Mouse (Mus musculus) ovary, postnatal 36 days (tissue): ENCODE measurements around the gene Nes.

ENCODE experiments used
- DNase-seq: peaks from one replicate; pipeline ENCODE4 v3.0.0; 2022; ENCODE audit warnings: low spot score, mixed read lengths

Gene Nes

DNA sequence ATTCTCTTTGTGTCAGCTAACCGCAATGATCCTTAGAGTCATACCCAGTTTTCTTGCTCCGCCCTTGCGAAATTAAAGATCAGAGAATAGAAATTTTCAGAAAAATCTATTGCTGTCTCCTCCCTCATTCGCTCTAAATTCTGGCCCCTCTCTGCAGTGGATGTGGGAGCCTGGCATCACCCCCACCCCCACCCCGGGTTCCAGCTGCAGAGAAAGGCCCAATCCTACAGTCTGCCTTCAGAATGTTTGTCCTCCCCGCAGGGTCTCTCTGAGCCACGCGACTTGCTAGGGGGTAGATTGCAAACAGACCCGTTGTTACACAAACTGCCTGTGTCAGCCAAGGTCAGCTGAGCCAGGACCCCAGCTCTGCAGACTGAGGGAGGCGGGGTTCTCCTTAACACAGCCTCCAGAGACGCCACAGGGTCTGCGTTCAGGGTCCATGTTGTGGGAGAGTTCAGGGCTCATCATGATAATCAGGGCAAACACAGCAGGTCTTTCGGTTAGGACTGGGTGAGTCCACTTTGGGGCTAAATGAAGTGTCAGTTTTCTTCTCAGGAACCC, 20.8 kb upstream of the Nes start:
- DNase-seq, result no peak

DNA sequence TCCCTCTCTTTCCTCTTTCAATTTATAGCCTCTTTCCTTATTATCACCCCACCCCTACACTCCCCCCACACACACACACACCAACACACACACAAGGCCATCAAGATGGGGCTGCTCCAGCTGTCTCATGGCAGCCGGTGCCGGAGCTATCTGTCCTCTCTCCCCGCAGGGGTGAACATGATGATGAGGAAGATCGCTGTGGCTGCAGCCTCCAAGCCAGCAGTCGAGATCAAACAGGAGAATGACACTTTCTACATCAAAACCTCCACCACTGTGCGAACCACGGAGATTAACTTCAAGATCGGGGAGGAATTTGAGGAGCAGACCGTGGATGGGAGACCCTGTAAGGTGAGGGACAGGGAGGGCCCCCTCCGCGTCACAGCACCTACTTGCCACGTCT, 18.9 kb upstream of the Nes start:
- no peak for DNase-seq

- peak; percentile 43 for DNase-seq
Observed at GRCm38 (mm10) chr3:87952440-87952839, 18.4 kb upstream of the Nes start.

- DNase-seq, result no peak
Observed at GRCm38 (mm10) chr3:87958056-87958455, 12.8 kb upstream of the Nes start.

DNA sequence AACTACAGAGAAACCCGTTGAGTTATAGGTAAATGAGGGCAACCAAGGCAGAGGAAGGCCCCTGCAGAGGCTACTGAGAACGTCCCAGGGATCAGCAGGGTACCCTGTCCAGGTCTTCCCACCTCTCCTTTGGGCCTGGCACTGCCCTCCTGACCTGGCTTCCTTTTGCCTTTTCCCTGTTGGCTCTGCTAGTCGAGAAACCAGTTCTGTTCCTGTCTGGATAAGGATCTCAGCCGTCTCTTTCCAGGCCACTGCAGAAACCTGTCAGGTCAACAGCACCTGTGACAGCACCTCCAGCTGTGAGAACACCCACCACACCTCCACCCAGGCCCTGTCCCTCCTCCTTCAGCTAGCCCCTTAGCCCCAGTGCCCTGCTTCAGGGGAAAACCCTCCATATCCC, 12.4 kb upstream of the Nes start:
- DNase-seq, result no peak

DNA sequence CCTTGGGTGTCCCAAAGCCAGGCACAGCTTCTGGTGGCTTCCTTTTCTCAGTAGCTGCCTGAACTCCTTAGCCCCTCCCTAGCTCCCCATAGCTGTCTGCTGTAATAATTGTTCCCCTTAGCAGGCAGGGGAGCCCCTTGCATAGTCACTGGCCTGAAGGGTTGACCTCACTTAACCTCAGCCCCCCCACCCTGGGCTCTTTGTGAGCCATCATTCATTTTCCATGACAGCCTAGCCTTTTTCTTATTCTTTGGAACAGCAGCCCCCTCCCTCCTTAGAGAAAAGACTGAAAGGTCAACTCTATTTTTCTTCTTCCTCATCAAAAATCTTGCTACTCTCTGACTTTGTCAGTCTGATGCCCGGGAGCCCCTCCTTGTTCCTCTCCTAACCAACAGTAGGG, 11.9 kb upstream of the Nes start:
- DNase-seq, result no peak

- DNase-seq, result no peak
Observed at GRCm38 (mm10) chr3:87959371-87959770, 11.5 kb upstream of the Nes start.

GRCm38 (mm10) chr3:87960191-87960585, 10.7 kb upstream of the Nes start:
- DNase-seq, result no peak

DNA sequence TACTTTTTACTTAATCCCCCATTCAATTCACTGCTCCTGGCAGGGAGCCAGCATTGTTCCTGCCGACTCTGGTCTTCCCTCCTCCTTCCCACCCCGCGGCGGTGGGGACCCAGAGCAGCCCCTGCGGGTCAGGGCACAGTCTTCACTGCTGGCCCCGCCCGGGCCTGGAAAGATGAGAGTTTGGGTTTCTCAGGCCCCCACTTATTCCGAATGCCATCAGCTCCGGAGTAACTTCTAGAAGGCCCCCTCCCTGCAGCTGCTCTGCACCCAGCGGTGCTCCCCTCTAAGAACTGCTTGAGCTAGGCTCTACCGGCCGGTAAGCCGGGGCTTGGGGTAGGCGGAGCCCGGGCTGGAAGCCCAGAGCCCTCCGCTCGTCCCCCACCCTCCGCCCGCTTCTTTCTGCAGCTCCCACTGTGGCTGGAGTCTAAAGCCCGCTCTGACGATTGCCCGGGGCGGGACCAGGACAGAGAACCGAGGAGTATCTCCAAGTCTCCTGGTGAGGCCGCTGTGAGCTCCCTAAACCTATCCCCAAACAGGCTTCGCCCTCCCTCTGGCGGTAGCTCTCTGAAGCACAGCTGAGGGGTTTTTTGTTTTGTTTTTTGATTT, 10.2 kb upstream of the Nes start:
- DNase-seq, result peak; percentile 90

DNA sequence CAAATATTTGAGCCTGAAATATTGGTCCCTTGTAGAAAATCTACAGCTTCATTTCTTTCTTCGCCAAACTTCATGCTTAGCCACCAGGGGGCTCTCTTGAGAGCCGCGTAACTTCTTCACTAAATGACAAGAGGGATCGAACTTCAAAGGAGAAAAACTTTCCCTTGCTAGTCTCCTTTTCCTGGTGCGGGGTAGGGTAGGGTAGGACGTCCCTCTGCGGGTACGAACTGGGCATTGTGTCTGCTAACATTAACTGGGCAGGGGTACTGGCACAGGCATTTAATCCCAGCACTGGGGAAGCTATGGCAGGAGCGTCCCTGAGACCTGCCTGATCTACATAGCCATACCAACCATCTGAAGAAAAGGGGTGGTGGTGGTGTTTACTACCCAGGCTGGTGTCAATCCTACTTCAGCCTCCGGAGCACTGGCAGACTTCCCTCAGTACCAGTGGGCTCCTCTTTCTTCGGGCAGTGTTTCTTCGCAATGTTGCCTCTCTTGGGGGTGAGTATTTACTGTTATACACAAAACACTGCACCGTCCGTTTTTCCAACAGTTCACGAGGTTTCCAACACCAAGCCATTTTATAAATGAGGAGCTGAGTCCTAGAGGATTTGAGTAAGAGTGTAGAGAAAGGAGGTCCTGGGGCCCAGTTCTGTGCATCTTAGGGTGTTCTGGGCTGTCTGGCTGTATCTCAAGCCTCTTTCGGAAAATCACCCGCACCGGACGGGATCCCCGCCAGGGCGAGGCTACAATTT, 517 bp upstream of the Nes start:
- DNase-seq, result peak; percentile 26

DNA sequence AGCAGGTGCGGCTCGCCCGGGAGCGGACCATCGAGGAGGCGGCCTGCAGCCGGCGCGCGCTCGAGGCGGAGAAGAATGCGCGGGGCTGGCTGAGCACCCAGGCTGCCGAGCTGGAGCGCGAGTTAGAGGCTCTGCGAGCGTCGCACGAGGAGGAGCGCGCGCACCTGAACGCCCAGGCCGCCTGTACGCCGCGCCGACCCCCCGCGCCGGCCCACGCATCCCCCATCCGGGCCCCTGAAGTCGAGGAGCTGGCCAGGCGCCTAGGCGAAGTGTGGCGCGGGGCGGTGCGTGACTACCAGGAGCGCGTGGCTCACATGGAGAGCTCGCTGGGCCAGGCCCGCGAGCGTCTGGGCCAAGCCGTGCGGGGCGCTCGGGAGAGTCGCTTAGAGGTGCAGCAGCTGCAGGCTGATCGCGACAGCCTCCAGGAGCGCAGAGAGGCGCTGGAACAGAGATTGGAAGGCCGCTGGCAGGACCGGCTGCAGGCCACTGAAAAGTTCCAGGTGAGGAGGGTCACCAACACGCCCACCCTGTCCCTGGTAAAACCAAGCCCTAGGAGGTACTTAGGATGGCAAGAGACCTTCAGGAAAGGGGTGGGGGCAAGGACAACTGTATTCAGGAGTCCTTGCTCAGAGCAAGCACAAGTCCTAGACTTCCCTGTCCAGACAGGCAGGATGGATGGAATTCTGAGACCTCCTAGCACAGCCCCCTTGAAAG, 768 bp downstream of the Nes start:
- DNase-seq, result no peak

DNA sequence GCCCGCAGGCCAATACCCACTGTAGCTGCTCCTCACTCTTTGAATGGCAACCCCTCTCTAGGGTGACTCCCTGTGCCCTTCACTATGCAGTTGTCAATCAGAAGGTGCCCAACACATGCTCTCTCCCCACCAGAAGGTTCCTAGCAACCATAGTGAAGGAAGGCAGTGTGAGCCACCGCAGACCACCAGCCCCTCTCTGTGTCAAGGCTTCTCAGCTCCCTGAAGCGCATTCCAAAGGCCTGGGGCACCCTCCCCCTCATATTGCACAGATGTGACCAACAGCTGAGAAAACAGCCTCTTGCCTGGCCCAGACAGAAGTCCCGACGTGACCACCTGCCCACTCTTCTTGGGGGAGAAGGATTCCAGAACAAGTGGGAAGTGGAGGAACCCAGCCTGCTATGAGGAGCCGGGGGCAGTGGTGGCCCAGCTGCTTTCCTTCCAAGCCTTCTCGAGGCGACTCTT, 1.4 kb downstream of the Nes start:
- DNase-seq, result no peak

- no peak for DNase-seq
Observed at GRCm38 (mm10) chr3:87972776-87973175, 1.9 kb downstream of the Nes start.

DNA sequence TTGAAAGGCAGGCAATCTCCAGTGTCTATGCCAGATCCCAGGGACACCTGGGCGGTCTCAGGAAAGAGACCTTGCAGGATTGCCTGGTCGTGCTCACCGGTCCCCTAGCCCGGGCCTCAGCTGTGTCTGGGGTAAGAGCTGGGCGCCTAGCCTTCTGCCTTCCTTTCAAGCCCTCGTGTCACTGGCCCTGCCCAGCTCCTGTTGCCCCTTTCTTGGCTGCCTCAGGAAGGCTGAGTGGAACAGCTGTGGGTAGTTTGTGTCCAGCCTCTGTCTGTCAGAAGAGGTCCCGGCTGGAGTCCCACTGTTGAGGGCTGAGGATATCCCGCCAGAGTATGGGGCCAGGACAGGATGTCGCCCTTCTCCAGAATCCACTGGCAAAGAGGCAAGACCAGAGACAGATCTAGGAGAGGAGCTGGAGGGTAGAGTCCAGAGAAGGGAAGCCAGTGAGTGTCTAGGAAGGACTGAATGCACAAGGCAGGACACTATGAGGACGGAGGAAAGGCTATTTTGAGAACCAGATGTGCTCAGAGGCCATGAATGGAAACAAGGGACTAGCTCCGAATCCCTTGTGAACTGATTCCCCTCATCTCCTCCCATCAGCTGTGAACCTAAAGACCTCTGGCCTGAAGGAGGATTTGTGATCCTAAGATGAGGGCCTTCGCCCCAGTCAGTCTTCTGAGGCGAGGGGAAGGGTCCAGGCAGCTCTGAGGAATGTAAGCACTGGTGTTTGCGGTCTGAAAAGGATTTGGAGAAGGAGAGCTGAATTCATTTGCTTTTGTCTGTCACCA, 2.9 kb downstream of the Nes start:
- DNase-seq, result no peak

DNA sequence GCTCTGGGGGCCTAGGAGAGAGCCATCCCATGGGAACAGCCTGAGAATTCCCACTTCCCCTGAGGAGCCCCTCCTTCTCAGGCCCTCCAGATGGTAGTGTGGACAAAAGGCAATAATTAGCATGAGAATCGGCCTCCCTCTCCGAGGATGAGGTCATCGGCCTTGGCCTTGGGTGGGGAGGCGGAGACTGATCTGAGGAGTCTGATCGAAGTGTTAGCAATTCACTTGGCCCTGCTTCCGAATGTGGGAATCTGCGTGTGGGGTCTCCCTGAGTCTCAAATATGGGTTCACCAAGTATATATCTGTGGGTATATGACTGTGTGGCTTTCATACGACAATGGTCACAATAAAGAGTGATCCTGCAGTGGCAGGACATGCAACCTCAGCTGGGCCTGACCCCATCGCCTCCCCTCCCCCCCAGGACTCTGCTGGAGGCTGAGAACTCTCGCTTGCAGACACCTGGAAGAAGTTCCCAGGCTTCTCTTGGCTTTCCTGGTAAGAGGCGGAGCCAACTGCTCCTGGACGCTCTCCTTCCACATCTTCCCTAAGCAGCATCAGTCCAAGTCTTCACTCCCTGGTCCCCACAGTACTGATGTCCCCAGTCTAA, 3.6 kb downstream of the Nes start:
- no peak for DNase-seq

DNA sequence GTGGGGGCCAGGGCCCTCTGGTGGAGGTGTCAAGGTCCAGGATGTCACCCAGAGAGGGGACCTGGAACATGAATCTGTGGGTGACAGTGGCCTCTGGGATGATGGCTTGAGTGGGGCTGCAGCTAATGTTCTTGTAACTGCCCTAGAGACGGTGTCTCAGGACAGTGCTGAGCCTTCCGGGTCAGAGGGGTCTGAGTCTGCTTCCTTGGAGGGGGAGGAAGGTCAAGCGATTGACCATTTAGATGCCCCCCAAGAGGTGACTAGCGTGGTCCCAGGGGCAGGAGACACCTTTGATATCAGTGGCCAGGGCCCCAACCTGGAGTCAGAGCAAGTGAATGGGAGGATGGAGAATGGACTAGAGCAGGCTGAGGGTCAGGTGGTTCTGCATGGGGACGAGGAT, 8.6 kb downstream of the Nes start:
- DNase-seq, result no peak

DNA sequence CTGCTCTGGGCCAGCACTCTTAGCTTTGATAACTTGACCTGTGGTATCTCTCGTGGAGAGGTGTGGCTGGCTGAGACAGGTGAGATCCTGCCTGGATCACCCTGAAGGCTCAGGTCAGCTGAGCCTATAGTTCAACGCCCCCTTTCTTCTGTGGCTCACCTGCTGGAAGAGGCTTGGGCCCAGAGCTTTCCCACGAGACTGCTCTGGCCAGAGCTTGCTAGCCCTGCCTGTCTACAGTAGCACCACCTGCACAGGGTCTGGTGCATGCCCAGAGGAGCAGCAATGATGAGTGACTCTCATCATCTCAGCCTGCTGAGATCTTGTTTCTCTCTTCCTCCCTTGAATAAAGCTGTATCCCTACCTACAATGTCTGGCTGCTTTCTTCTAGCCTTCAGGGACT, 9.2 kb downstream of the Nes start:
- DNase-seq, result no peak

GRCm38 (mm10) chr3:87980728-87981127, 9.8 kb downstream of the Nes start:
- no peak for DNase-seq

DNA sequence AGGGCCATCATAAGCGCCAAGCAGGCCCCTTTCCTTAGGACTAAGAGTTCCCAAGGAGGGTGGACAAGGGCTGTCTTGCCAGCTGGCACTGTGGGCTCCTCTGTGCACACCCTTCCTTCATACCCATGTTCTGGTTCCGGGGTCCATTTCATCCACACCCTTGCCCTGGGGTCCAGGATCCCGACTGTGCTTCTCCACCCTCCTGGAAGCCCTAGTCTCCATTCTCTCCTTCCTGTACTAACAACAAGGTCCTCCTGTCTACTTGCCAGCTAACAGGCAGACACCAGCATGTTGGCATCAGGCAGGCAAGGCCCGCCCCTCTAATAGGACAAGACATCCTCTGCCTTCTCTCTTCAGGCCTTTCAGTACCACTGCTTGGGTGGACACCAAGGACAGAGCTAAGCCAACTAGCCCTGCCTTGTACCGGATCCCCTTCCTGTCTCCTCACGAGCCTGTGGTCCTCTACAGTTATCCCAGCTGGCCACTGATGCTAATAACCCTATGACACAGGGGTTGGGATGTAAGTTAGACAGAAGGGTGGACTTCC, 10.4 kb downstream of the Nes start:
- no peak for DNase-seq

GRCm38 (mm10) chr3:87981894-87982835, 11.3 kb downstream of the Nes start:
- no peak for DNase-seq
